Mouse (Mus musculus) ES-Bruce4 (cell line): ENCODE measurements around the gene Fbxw10.

Experiments used
- CTCF ChIP-seq: IDR thresholded peaks from one replicate; pipeline ENCODE4 v1.8.1; 2011; ENCODE audit warnings: low read depth, low read length
- EP300 ChIP-seq: IDR thresholded peaks from 2 replicates; pipeline ENCODE4 v1.6.1; 2011; ENCODE audit warnings: low read depth, low read length; ENCODE audit not compliant: insufficient read depth

DNA sequence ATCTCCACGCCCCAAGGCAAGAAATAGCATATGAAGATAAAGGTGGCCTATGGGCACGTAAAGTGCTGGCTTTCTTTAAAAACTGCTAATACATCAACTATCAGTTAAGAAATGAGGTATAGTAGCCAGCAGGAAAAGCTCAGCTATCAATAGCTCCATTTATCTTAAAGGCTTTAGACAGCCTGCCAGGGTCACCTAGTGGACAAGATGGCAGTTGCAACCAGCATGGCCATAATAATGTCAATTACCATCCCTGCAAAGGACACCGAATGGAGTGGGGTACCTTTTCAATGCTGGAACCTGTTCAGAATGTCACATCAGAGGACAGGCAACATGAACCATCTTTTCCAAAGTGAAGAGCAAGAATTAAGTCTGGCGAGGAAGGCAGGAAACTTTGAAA lies 37.7 kb upstream of the Fbxw10 start:
- peak; percentile 2 for TF ChIP-seq CTCF
- TF ChIP-seq EP300, result no peak
